11 mouse cellular contexts compared by ENCODE assay signal in the genomic region with DNA sequence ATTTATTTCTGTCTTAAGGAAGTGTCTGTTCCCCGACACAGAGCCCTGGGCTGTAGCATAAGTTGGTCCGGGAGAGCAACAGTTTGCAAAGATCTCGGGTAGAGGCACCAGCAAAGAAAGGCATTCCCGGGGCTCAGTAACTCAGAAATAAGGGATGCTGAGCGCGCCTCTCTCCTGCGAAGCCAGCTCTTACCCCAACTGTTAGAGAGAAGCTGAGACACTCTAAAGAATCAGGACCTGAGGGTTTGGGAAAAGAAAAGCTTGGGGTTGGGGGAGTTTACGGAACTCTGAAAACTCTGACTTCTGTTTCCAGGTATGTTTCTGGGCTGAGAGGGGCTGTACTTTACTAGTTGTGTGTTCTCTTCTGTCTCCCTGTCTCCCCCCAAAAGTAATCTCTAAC. TPM values are rescaled to one million over a fixed set of nuclear protein-coding genes. Genes with fewer than 3 reads are reported as not detected.
DNase-seq lines count a peak whose midpoint lies in the region; ATAC-seq and TF ChIP-seq lines count a peak whose summit lies in the region.
"Had no signal": no experiment of that assay in that cellular context is flagged by ENCODE, and none has a peak within 500 bp of the region (broad histone marks: within the 10 kb centered on the region; RNA-seq: fewer than 3 reads in every experiment).

No protein-coding gene starts in this region.

- peak; percentile 45 for DNase-seq in embryo, embryonic 11 days
- DNase-seq in embryo, embryonic 9.5 days (ENCODE audit: extremely low spot score), result no peak
- peak; percentile 24 for DNase-seq in lung, embryonic 14.5 days
- no peak for DNase-seq in lung, postnatal 36 days
- no peak for DNase-seq in limb, embryonic 14.5 days (ENCODE audit: low spot score)
- DNase-seq in testis, postnatal 14 days (ENCODE audit: low spot score), result no peak
- no peak for DNase-seq in left cerebral cortex, postnatal 4 days
- DNase-seq: cerebellum, postnatal 25 days had no signal

- no peak for ATAC-seq in lung, embryonic 14.5 days (ENCODE audit: insufficient read depth)
- no peak for ATAC-seq in limb, embryonic 14.5 days (ENCODE audit: low FRiP score, low read depth)
- no peak for ATAC-seq in stomach, embryonic 15.5 days (ENCODE audit: insufficient read depth, low FRiP score, low read depth)
- ATAC-seq: forebrain, postnatal 0 days had no signal

- H3K9me3 ChIP-seq in lung, embryonic 14.5 days (ENCODE audit: low read depth, low read length), result no peaks in the 10 kb centered on the region
- H3K9me3 ChIP-seq in limb, embryonic 14.5 days (ENCODE audit: control insufficient read depth, low read length), result no peaks in the 10 kb centered on the region
- no peaks in the 10 kb centered on the region for H3K9me3 ChIP-seq in stomach, embryonic 15.5 days

- no peaks in the 10 kb centered on the region for H3K4me1 ChIP-seq in lung, embryonic 14.5 days (ENCODE audit: insufficient read depth)
- peaks cover 11% of the 10 kb centered on the region for H3K4me1 ChIP-seq in limb, embryonic 14.5 days (ENCODE audit: control insufficient read depth, insufficient read depth, low read length)
- H3K4me1 ChIP-seq in stomach, embryonic 15.5 days, result peaks cover 12% of the 10 kb centered on the region; the same call in 1 of the 2 replicates

- intact Hi-C loops in left cerebral cortex, postnatal 4 days (cut with DNase I), result no loop called here

- WGBS in lung, embryonic 14.5 days, result under 1% methylated on average over 8 of the region's 8 CpGs
- WGBS in limb, embryonic 14.5 days, result 1% methylated on average over 8 of the region's 8 CpGs
- WGBS in stomach, embryonic 15.5 days, result 6% methylated on average over 8 of the region's 8 CpGs

- peak overlapping the region; percentile 88 for H3K4me2 ChIP-seq in lung, embryonic 14.5 days
- H3K4me2 ChIP-seq in limb, embryonic 14.5 days (replicated peaks; ENCODE audit: low read depth, low read length, severe bottlenecking), result no peak overlapping the region
- H3K4me2 ChIP-seq in stomach, embryonic 15.5 days, result peak overlapping the region; percentile 87

- peaks cover 85% of the 10 kb centered on the region for H3K27me3 ChIP-seq in lung, embryonic 14.5 days (ENCODE audit: insufficient read depth, low read length)
- H3K27me3 ChIP-seq in limb, embryonic 14.5 days (ENCODE audit: control insufficient read depth, insufficient read depth, low read length), result peaks cover 80% of the 10 kb centered on the region
- peaks cover 59% of the 10 kb centered on the region for H3K27me3 ChIP-seq in stomach, embryonic 15.5 days (replicated peaks)

- no peak overlapping the region for H3K27ac ChIP-seq in lung, embryonic 14.5 days (ENCODE audit: low read depth)
- no peak overlapping the region for H3K27ac ChIP-seq in limb, embryonic 14.5 days (replicated peaks; ENCODE audit: low read depth, low read length)
- H3K27ac ChIP-seq in stomach, embryonic 15.5 days, result no peak overlapping the region

- TF ChIP-seq CTCF in lung, embryonic 14.5 days (IDR thresholded peaks at IDR 0.05; ENCODE audit: low read depth), result no peak

- peak overlapping the region; percentile 51 for H3K4me3 ChIP-seq in lung, embryonic 14.5 days (ENCODE audit: low read depth, low read length)
- H3K4me3 ChIP-seq in limb, embryonic 14.5 days (replicated peaks; ENCODE audit: low read length), result peak overlapping the region; percentile 47; the same call in 1 of the 2 replicates
- H3K4me3 ChIP-seq in stomach, embryonic 15.5 days (replicated peaks), result peak overlapping the region; percentile 50
- H3K4me3 ChIP-seq: myocyte had no signal

- H3K36me3 ChIP-seq in lung, embryonic 14.5 days (ENCODE audit: insufficient read depth), result no peaks in the 10 kb centered on the region
- no peaks in the 10 kb centered on the region for H3K36me3 ChIP-seq in limb, embryonic 14.5 days (ENCODE audit: control insufficient read depth, insufficient read depth, low read length)
- H3K36me3 ChIP-seq in stomach, embryonic 15.5 days, result no peaks in the 10 kb centered on the region

- H3K9ac ChIP-seq in lung, embryonic 14.5 days, result no peak overlapping the region; the same call in 1 of the 2 replicates
- no peak overlapping the region for H3K9ac ChIP-seq in limb, embryonic 14.5 days (ENCODE audit: low read depth, low read length, severe bottlenecking)
- H3K9ac ChIP-seq in stomach, embryonic 15.5 days, result no peak overlapping the region
- H3K9ac ChIP-seq: forebrain, postnatal 0 days had no signal

- no peak for TF ChIP-seq POLR2A in limb, embryonic 14.5 days (IDR thresholded peaks at IDR 0.05; ENCODE audit: borderline replicate concordance, extremely low read depth, insufficient read depth, insufficient read length)

RNA-seq across cellular contexts. Expression of a gene that starts 13.8 kb away (rescaled TPM):
- 3.6 and 4.1 TPM in 2 replicates for polyA plus RNA-seq in lung, embryonic 14.5 days (2014; fragmentation: Nextera tagmentation; extraction: Ambion mirVana)
- polyA plus RNA-seq in limb, embryonic 14.5 days (2012; rRNA removed), result 1.0 and 1.1 TPM in 2 replicates
- 0.70 and 1.1 TPM in 2 replicates for polyA plus RNA-seq in limb, embryonic 14.5 days (2014; fragmentation: Nextera tagmentation; extraction: Ambion mirVana)
- 6.3 and 8.1 TPM in 2 replicates for polyA plus RNA-seq in stomach, embryonic 15.5 days (2015; fragmentation: Nextera tagmentation; extraction: Ambion mirVana)
- total RNA-seq in left cerebral cortex, postnatal 4 days (2021), result 1 to 10 TPM in 1 of 2 experiments, under 1 TPM in 1; 0.52 to 1.4 TPM
- polyA plus RNA-seq: myocyte had no signal

Comparison
In these comparisons a context has a peak if more than half of its experiments do, and no peak if none do; other contexts are left out.
1. DNase-seq: peak in embryo, embryonic 11 days (single experiment) and lung, embryonic 14.5 days (single experiment); none in embryo, embryonic 9.5 days (single experiment), lung, postnatal 36 days (single experiment), limb, embryonic 14.5 days (single experiment), testis, postnatal 14 days (single experiment) and left cerebral cortex, postnatal 4 days (single experiment).
2. Peak in every context shown above with its lines, with median percentiles within 50 percentile points of each other: H3K4me3 ChIP-seq.